Mouse (Mus musculus): ENCODE measurements at regions not wholly inside any gene's neighbourhood (a gene's known extent, or its start where the extent isn't known, plus 50 kb on each side); places are given as distances from the start of the nearest gene placed in this dataset.
A peak's percentile ranks its signal among the peaks of the same experiment; 100 is the strongest.

- 41% methylated on average over 9 of the region's 9 CpGs for WGBS
- H3K4me2 ChIP-seq (ENCODE audit: low read depth, low read length, poor library complexity, severe bottlenecking) = no peak overlapping the region
- H3K9me3 ChIP-seq (ENCODE audit: low read length) = no peaks in the 10 kb centered on the region
- peak overlapping the region; percentile 57; the same call in 1 of the 2 replicates for H3K27ac ChIP-seq (ENCODE audit: low read depth, low read length)
- TF ChIP-seq CTCF (IDR thresholded peaks at IDR 0.05) = no peak
- H3K4me3 ChIP-seq (ENCODE audit: low read depth, low read length) = no peak overlapping the region
- no peaks in the 10 kb centered on the region for H3K27me3 ChIP-seq (ENCODE audit: insufficient read depth, low read length)
- peak; percentile 67 for ATAC-seq (ENCODE audit: low FRiP score)
- H3K36me3 ChIP-seq (ENCODE audit: insufficient read depth, low read length) = no peaks in the 10 kb centered on the region
- H3K4me1 ChIP-seq (ENCODE audit: insufficient read depth, low read length) = no peaks in the 10 kb centered on the region; the same call in none of the 2 replicates
- H3K9ac ChIP-seq (replicated peaks; ENCODE audit: low read length, poor library complexity, severe bottlenecking) = no peak overlapping the region
- DNase-seq (ENCODE audit: low spot score) = peak; percentile 81
Measured at GRCm38 (mm10) chr5:45105236-45105816, 305.8 kb upstream of the Ldb2 start.

- no peak overlapping the region for H3K4me2 ChIP-seq (ENCODE audit: low read depth, low read length, poor library complexity, severe bottlenecking)
- no peaks in the 10 kb centered on the region for H3K27me3 ChIP-seq (ENCODE audit: insufficient read depth, low read length)
- no peak for TF ChIP-seq CTCF (IDR thresholded peaks at IDR 0.05)
- no peak overlapping the region for H3K4me3 ChIP-seq (ENCODE audit: low read depth, low read length)
- no peak for DNase-seq (ENCODE audit: low spot score)
- no peaks in the 10 kb centered on the region; the same call in none of the 2 replicates for H3K4me1 ChIP-seq (ENCODE audit: insufficient read depth, low read length)
- no peak overlapping the region for H3K27ac ChIP-seq (ENCODE audit: low read depth, low read length)
- ATAC-seq (ENCODE audit: low FRiP score) = no peak
- WGBS = 64% methylated on average over 6 of the region's 6 CpGs
- H3K36me3 ChIP-seq (ENCODE audit: insufficient read depth, low read length) = no peaks in the 10 kb centered on the region
- no peak overlapping the region for H3K9ac ChIP-seq (replicated peaks; ENCODE audit: low read length, poor library complexity, severe bottlenecking)
- no peaks in the 10 kb centered on the region for H3K9me3 ChIP-seq (ENCODE audit: low read length)
Measured at GRCm38 (mm10) chr5:45103763-45104428, 304.4 kb upstream of the Ldb2 start.

DNA sequence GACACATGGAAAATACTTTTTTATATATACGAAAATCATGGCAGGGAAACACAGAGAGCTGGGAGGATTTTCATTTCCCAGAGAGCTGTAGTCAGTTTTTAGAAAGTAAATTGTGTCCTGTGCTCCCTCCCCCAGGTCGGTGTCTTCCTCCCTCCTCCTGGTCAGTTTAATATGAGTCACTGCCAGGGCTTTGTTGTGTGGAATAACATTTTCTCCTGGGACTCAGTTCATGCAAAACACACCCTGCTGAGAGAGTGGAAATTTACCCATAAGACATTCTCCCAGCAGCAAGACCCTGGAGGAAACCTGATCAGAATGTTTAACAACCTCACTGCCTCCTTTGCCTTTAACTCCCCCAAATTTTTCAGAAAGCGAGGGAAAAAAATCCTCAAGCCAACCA is 303.2 kb upstream of the Ldb2 start:
- peak overlapping the region; percentile 45 for H3K27ac ChIP-seq (ENCODE audit: low read depth, low read length)
- ATAC-seq (ENCODE audit: low FRiP score) = no peak

GRCm38 (mm10) chr5:45101777-45102176 is 302.3 kb upstream of the Ldb2 start:
- TF ChIP-seq CTCF (IDR thresholded peaks at IDR 0.05) = no peak
- no peaks in the 10 kb centered on the region; the same call in none of the 2 replicates for H3K4me1 ChIP-seq (ENCODE audit: insufficient read depth, low read length)
- no peaks in the 10 kb centered on the region for H3K9me3 ChIP-seq (ENCODE audit: low read length)
- 23% methylated on average over 4 of the region's 4 CpGs for WGBS
- H3K4me2 ChIP-seq (ENCODE audit: low read depth, low read length, poor library complexity, severe bottlenecking) = no peak overlapping the region
- no peak for DNase-seq (ENCODE audit: low spot score)
- H3K27me3 ChIP-seq (ENCODE audit: insufficient read depth, low read length) = no peaks in the 10 kb centered on the region
- H3K4me3 ChIP-seq (ENCODE audit: low read depth, low read length) = no peak overlapping the region
- ATAC-seq (ENCODE audit: low FRiP score) = no peak
- H3K9ac ChIP-seq (replicated peaks; ENCODE audit: low read length, poor library complexity, severe bottlenecking) = no peak overlapping the region
- peak overlapping the region; percentile 45; the same call in 1 of the 2 replicates for H3K27ac ChIP-seq (ENCODE audit: low read depth, low read length)
- no peaks in the 10 kb centered on the region for H3K36me3 ChIP-seq (ENCODE audit: insufficient read depth, low read length)

More for the DNA sequence above, 303.2 kb upstream of the Ldb2 start:
- 16% methylated on average over 3 of the region's 3 CpGs for WGBS
- Histone ChIP-seq H3K27me3 (ENCODE audit: insufficient read depth, low read length) (no peaks in the 10 kb centered on the region), H3K9me3 (ENCODE audit: low read length) (no peaks in the 10 kb centered on the region), H3K4me2 (ENCODE audit: low read depth, low read length, poor library complexity, severe bottlenecking) (no peak overlapping the region), H3K36me3 (ENCODE audit: insufficient read depth, low read length) (no peaks in the 10 kb centered on the region), H3K4me1 (ENCODE audit: insufficient read depth, low read length) (no peaks in the 10 kb centered on the region; the same call in none of the 2 replicates), H3K9ac (replicated peaks; ENCODE audit: low read length, poor library complexity, severe bottlenecking) (0 out of 2 replicates have a peak overlapping the region, but pooled peaks have one; percentile 24), H3K4me3 (ENCODE audit: low read depth, low read length) (no peak overlapping the region)
- DNase-seq (ENCODE audit: low spot score) = peak; percentile 59
- no peak for TF ChIP-seq CTCF (IDR thresholded peaks at IDR 0.05)

DNA sequence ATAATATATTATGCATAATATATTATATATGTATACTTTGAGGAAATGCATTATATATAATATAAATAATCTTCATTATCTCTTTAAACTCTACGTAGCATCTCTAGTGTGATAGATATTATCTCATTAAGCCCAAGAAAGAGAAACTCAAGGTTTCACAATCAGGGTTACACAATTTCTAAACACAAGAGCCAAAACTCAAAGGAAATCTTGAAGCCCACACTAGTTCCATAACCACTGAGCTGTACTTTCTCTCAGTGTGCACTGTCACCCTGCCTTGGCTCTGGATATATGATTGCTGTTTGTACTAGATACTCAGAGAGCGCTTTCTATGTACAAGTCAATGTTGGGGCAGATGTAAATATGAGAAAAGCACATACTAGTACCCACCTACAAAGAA is 299.6 kb upstream of the Ldb2 start:
- no peak for ATAC-seq (ENCODE audit: low FRiP score)
- no peak overlapping the region for H3K4me3 ChIP-seq (ENCODE audit: low read depth, low read length)
- TF ChIP-seq CTCF (IDR thresholded peaks at IDR 0.05) = no peak
- H3K27me3 ChIP-seq (ENCODE audit: insufficient read depth, low read length) = no peaks in the 10 kb centered on the region
- no peaks in the 10 kb centered on the region for H3K36me3 ChIP-seq (ENCODE audit: insufficient read depth, low read length)
- H3K4me2 ChIP-seq (ENCODE audit: low read depth, low read length, poor library complexity, severe bottlenecking) = no peak overlapping the region
- no peaks in the 10 kb centered on the region for H3K9me3 ChIP-seq (ENCODE audit: low read length)
- H3K4me1 ChIP-seq (ENCODE audit: insufficient read depth, low read length) = no peaks in the 10 kb centered on the region
- H3K9ac ChIP-seq (replicated peaks; ENCODE audit: low read length, poor library complexity, severe bottlenecking) = no peak overlapping the region
- no peak for DNase-seq (ENCODE audit: low spot score)
- H3K27ac ChIP-seq (ENCODE audit: low read depth, low read length) = no peak overlapping the region
- WGBS = 95% methylated on average over 2 of the region's 2 CpGs

GRCm38 (mm10) chr5:45097941-45098340 is 298.5 kb upstream of the Ldb2 start:
- Histone ChIP-seq H3K9me3 (ENCODE audit: low read length) (no peaks in the 10 kb centered on the region), H3K27ac (ENCODE audit: low read depth, low read length) (no peak overlapping the region), H3K36me3 (ENCODE audit: insufficient read depth, low read length) (no peaks in the 10 kb centered on the region), H3K4me2 (ENCODE audit: low read depth, low read length, poor library complexity, severe bottlenecking) (no peak overlapping the region), H3K4me3 (ENCODE audit: low read depth, low read length) (no peak overlapping the region), H3K27me3 (ENCODE audit: insufficient read depth, low read length) (no peaks in the 10 kb centered on the region), H3K9ac (replicated peaks; ENCODE audit: low read length, poor library complexity, severe bottlenecking) (no peak overlapping the region), H3K4me1 (ENCODE audit: insufficient read depth, low read length) (no peaks in the 10 kb centered on the region)
- DNase-seq (ENCODE audit: low spot score) = no peak
- 88% methylated on average over 1 of the region's 1 CpGs for WGBS
- no peak for TF ChIP-seq CTCF (IDR thresholded peaks at IDR 0.05)
- no peak for ATAC-seq (ENCODE audit: low FRiP score)
